Mouse (Mus musculus): ENCODE results near the gene Rhox10.

GRCm38 (mm10) chrX:38085041-38085440 lies 18.8 kb downstream of the Rhox10 start, which contains the start of gene Rhox11:
- no peak for TF ChIP-seq CTCF (IDR thresholded peaks at IDR 0.05; ENCODE audit: insufficient read depth, low read depth, low read length)
- TF ChIP-seq POLR2A (IDR thresholded peaks at IDR 0.05; ENCODE audit: insufficient read depth, low read depth, low read length): no peak

Measured in olfactory bulb, adult 2 months (tissue).